Mouse (Mus musculus) ES-CJ7 (cell line): ENCODE measurements at regions not wholly inside any gene's neighbourhood (a gene's known extent, or its start where the extent isn't known, plus 50 kb on each side); places are given as distances from the start of the nearest gene placed in this dataset.
A peak's percentile ranks its signal among the peaks of the same experiment; 100 is the strongest.

Experiments used
- DNase-seq: peaks from one replicate; pipeline ENCODE4 v3.0.0; 2011; ENCODE audit warnings: low read depth, low spot score

GRCm38 (mm10) chr1:142838663-142839062 is 801.8 kb upstream of the B3galt2 start:
- DNase-seq = no peak

GRCm38 (mm10) chr1:142867024-142867700 is 773.3 kb upstream of the B3galt2 start:
- DNase-seq = no peak

GRCm38 (mm10) chr1:142891842-142892241 is 748.6 kb upstream of the B3galt2 start:
- DNase-seq = no peak

- no peak for DNase-seq
These were observed 747.3 kb upstream of the B3galt2 start for GRCm38 (mm10) chr1:142893156-142893555.

- DNase-seq = no peak
These were observed 746.3 kb upstream of the B3galt2 start for GRCm38 (mm10) chr1:142894145-142894544.

- no peak for DNase-seq
These were observed 745.4 kb upstream of the B3galt2 start for GRCm38 (mm10) chr1:142895081-142895480.

GRCm38 (mm10) chr1:142909907-142910306 is 730.6 kb upstream of the B3galt2 start:
- no peak for DNase-seq

GRCm38 (mm10) chr1:142956686-142957085 is 683.8 kb upstream of the B3galt2 start:
- no peak for DNase-seq

DNA sequence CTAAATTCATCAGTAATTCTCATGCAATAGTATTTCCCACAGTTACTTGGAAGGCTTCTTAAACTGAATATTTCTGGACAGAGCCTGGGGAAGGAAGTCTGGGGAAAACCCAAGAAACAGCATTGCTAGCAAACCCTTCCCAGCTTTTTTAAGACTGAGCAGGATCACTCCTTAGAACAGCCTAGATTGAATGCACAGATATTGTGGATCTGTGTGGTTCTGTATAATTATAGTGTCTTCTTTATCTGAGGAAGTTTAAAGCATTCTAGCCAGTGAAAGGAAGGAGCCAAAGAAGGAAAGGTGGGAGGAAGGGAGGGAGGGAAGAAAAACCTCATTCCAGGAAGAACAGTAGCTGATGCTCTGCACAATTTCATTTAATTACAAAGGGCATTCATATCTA is 669.0 kb upstream of the B3galt2 start:
- DNase-seq = no peak

DNA sequence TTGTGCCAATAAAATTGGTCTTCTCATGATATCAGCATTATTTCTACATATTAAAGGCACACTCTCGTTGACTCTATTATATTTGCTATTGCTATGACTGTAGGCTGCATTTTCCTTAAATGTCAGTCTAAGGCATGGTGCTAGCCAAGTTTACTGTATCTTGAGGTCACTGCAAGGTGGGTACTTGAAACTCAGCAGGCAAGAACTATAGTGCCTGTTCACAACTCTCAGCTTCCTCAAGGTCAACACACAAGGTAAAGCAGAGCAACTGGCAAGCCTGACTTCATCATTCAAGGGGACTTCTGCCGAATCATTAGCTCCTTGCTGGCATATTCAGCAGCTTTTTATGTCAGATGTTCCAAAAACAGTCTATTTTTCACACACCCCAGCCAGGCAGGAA is 667.1 kb upstream of the B3galt2 start:
- peak; percentile 12 for DNase-seq

DNA sequence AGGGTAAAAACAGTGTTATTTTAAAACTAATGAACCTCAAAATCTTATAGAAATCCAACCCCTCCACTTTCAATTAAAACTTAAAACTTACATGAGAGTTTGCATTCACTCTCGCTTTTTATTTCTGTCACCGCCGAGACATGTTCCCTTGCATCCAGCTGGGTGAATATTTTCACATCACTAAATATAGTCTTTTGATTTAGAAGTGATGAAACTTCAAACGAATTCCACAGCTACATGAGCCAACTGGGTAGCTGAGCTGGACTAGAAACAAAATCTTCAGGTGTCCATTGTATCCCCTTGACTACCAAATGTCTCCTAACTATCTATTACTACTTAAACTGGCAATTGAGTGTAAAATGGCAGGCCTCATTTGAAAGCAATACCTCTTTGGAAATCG is 657.5 kb upstream of the B3galt2 start:
- no peak for DNase-seq

DNA sequence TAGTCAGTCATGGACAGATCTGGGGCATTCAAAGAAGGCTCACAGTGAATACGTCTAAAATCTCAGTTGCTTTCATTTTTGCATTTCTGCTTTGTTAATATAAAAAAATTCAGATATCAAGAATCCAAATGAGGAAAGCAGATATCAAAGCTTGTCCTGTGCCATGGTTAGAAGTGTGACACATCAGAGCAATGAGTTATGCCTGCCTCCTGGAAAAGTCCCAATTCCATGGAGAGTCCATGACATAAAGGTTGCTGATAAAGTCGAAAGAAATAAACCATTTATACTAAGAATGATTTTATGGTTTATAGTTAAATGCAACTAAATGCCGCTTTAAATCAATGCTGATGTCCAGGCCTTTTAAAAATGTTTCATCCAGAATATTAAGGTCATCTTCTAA is 656.8 kb upstream of the B3galt2 start:
- DNase-seq = no peak

DNA sequence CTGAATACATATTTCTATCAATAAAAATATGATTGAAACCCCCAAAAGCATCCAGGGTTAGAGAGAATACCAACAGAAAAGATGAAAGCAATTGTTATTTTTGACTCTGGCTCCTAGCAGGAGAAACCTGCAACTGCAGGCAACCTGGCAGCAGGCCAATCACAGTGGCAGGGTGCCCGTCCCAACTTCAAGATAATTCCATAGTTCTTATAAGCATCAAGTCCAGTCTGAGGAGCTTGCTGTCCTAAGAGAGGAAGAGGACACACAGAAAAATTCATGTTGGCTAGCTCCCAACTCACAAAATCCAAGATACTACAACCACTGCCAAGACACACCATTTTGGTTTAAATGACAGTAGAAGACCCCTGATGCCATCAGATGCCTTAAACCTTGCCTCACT is 654.9 kb upstream of the B3galt2 start:
- DNase-seq = no peak

DNA sequence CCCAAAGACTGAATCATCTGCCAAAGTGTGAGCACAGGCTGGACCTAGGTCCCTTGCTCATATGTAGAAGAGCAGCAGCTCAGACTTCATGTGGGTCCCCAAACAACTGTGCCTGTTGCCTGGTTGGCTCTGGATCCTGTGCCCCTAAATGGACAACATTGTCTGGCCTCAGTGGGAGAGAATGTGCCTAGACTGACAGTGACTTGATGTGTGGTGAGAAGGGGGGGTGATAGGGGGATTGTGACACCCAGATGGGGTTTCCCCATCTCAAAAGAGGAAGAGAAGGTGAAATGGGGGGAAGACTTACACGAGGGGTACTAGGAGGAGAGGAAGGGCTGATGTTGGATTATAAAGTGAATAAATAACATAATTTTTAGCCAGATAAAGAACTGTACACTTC is 640.2 kb upstream of the B3galt2 start:
- no peak for DNase-seq

DNA sequence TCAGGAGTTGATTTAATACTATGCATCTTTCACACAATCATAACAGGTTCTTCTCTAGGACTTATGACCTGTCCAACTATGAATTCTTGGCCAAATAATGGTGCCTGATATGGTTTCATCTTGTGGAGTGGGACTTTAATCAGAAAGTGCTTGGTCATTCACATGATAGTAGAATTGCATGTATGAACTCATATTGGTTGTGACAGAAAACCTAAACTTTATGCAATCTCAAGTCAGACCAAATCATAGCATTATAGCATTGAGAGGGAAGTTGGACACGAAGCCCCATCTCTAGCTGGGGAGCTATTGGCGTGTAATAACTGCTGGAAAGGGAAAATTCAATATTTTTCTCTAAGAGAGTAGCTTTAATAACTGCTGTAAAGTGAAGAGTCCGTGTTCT is 639.4 kb upstream of the B3galt2 start:
- no peak for DNase-seq

- no peak for DNase-seq
These were observed 634.4 kb upstream of the B3galt2 start for GRCm38 (mm10) chr1:143006045-143006444.

GRCm38 (mm10) chr1:143019982-143020381 is 620.5 kb upstream of the B3galt2 start:
- no peak for DNase-seq

DNA sequence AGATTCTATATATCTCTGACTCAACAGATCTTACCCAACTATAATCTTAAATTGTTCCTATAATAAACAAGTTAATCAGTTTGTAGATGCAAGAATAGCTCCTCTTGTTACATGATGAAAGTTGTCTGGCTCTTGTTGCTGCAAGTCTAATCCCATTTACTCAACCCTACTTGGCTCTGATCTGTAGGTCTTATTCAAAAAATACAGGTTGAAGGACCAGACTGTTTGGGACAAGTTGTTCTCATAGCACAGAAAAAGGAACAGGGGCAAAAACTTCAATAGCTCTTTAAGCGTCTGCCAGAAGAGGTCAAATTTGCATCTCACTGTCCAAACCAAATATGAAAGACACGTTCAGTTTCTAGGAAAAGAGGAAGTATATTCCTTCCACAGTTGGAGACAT is 587.3 kb upstream of the B3galt2 start:
- no peak for DNase-seq

DNA sequence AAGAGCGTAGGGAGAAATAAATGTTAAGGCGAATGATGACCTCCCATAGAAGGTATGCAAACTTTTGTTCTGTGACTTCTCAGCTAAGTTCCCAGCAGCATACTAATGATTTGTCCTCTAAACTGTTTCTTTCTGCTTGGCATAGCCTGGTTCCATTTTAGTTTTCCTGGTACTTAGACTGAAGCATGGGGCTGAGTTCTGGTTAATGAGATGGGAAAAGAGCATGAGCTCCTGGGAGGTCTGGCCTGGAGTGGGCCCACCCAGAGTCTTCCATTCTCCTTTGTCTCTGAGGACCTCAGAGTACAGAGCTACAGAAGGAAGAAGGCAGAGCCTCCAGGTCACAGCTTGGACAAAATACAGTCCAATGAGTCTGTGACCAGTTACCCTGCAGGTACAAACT is 586.9 kb upstream of the B3galt2 start:
- DNase-seq = no peak

DNA sequence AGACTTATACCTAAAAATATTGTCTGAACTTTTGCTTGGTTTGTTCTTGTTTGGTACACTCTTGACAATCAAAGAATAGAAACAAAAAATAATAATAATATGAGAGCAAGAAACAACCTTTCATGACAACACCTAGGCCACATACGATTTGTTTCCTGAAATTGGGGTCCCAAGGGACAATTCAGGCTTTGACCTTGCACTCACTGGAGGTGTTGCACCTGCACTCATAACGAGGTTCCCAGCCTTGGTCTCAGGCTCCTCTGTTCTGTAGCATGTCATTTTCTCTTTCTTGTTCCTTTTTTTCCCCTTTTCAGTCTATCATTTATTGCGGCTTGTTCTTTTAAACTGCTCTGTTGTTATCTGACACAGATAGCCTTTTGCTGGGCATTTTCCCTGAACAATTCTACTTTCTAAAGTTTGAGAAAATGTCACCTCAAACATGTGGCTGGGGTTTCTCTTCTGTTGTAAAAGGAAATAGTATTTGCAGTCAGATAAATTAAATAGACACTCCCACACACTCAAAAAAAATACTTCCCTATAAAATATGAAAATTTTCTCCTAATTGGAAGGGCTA is 585.9 kb upstream of the B3galt2 start:
- DNase-seq = no peak

GRCm38 (mm10) chr1:143060698-143061576 is 579.5 kb upstream of the B3galt2 start:
- no peak for DNase-seq

- DNase-seq = no peak
These were observed 575.0 kb upstream of the B3galt2 start for GRCm38 (mm10) chr1:143065493-143065892.
